ENCODE assay signal across 9 mouse cellular contexts in the genomic region with DNA sequence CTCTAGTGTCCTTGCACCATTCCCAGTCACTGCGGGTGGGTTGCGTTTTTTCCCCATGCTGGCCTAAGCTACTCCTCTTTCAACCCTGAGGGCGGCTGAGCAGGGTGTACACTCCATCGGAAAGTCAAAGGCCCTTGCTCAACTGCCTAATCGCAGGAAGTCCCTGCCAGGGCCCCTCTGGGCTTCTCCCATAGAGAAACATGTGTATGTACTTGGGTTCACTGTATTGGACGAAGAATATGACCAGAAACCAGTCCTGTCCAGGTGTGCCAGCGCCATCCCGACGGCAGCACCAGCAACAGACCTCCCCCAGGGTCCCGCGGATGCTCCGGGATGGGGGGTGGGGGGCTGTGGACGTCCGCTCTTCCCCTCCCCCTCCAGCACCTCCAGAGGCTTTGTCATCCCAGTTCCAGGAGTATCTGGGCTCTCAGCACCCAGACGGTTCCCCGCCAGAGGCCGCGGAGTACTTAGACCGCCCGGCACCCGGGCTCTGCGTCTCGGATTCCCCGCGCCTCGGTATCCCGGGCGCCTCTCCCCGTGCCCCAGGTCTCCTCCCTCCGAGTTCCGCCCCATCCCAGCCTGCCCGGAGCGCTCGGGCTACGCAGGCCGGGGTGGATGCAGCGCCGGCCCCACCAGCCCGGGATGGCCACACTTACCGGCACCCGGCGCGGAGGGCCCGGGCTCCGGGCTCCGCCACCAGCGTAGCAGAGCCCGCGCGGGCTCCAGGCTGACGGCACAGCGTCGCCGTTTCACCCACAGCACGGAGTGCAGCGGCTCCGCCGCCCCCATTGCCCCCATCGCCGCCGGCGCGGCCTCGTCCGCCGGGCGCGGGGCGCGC. TPM values are rescaled to one million over a fixed set of nuclear protein-coding genes. Genes with fewer than 3 reads are reported as not detected.
DNase-seq lines count a peak whose midpoint lies in the region; ATAC-seq lines count a peak whose summit lies in the region.
"Had no signal": no experiment of that assay in that cellular context is flagged by ENCODE, and none has a peak within 500 bp of the region (broad histone marks: within the 10 kb centered on the region; RNA-seq: fewer than 3 reads in every experiment).

No protein-coding gene starts in this region.

- 0 out of 2 replicates have a peak, but pooled peaks cover 3% of the 10 kb centered on the region for H3K27me3 ChIP-seq in heart, embryonic 11.5 days (ENCODE audit: control insufficient read depth, insufficient read depth, low read length)

- H3K4me1 ChIP-seq in heart, embryonic 11.5 days (ENCODE audit: control insufficient read depth, insufficient read depth, low read length): peaks cover 31% of the 10 kb centered on the region

- no peaks in the 10 kb centered on the region for H3K9me3 ChIP-seq in heart, embryonic 11.5 days (replicated peaks; ENCODE audit: control insufficient read depth, low read length)
- H3K9me3 ChIP-seq: G1E had no signal

- ATAC-seq in heart, embryonic 11.5 days (replicated peaks; ENCODE audit: insufficient number of reproducible peaks, low FRiP score, low TSS enrichment): peak; percentile 11; the same call in 1 of the 2 replicates

- H3K27ac ChIP-seq in heart, embryonic 11.5 days (ENCODE audit: low read depth, low read length): peak overlapping the region; percentile 92

- DNase-seq in cerebellum, adult 11-12 months: peak; percentile 71
- no peak for DNase-seq in cerebellum, adult 8-10 months
- DNase-seq in Muller cell, postnatal 12 days (ENCODE audit: inconsistent ontology term): peak; percentile 63
- peak; percentile 72 for DNase-seq in embryo, embryonic 11 days
- DNase-seq in kidney, postnatal 10 days: peak; percentile 70
- peak; percentile 43 for DNase-seq in lung, postnatal 25 days (ENCODE audit: low spot score)
- DNase-seq in right cerebral cortex, postnatal 25 days: peak; percentile 57

- peak overlapping the region; percentile 75 for H3K4me3 ChIP-seq in heart, embryonic 11.5 days (ENCODE audit: low read depth, low read length)

- peak overlapping the region; percentile 70 for H3K4me2 ChIP-seq in heart, embryonic 11.5 days

- peak overlapping the region; percentile 90 for H3K9ac ChIP-seq in heart, embryonic 11.5 days (ENCODE audit: low read depth, low read length)

- under 1% methylated on average over 70 of the region's 70 CpGs for WGBS in heart, embryonic 11.5 days (ENCODE audit: insufficient replicate concordance)

- no peaks in the 10 kb centered on the region for H3K36me3 ChIP-seq in heart, embryonic 11.5 days (ENCODE audit: control insufficient read depth, insufficient read depth, low read length)
- H3K36me3 ChIP-seq: G1E had no signal

RNA-seq across cellular contexts. Expression of gene Cerk, which starts 0.9 kb away (rescaled TPM):
- polyA plus RNA-seq in heart, embryonic 11.5 days (2014; fragmentation: Nextera tagmentation; extraction: Ambion mirVana): 10.1 and 10.6 TPM in 2 replicates

RNA-seq across cellular contexts. Expression of gene Tbc1d22a, which starts 29.2 kb away (rescaled TPM):
- polyA plus RNA-seq in heart, embryonic 11.5 days (2014; fragmentation: Nextera tagmentation; extraction: Ambion mirVana): 6.0 and 7.3 TPM in 2 replicates
